Mouse (Mus musculus) thymus, postnatal 10 days (tissue): Measurements from ENCODE around the gene Plagl2.
"Not testable (repeated sequence)": the region's sequence is repeated elsewhere in the genome, so short reads cannot be mapped to it uniquely, and the experiment has no call there.

Experiments
- DNase-seq, 2 experiments: peaks; one replicate each; pipeline ENCODE4 v3.0.0; 2021; ENCODE audit warnings: low spot score in 2 of 2

Plagl2 gene

GRCm38 (mm10) chr2:153241250-153242014 lies at the start of gene Plagl2, which contains the start of gene Pofut1:
TSS of gene Plagl2 (minus strand) at chr2:153241426.
TSS of gene Pofut1 (plus strand) at chr2:153241533.
- DNase-seq = peak; percentile 88 to 90

GRCm38 (mm10) chr2:153287835-153288234 lies 46.6 kb upstream of the Plagl2 start:
- DNase-seq = no peak

GRCm38 (mm10) chr2:153286524-153286923 lies 45.3 kb upstream of the Plagl2 start:
- no peak for DNase-seq

GRCm38 (mm10) chr2:153283919-153284318 lies 42.7 kb upstream of the Plagl2 start:
- no peak for DNase-seq

- peak; percentile 51 to 61 for DNase-seq
These were observed 37.1 kb upstream of the Plagl2 start for GRCm38 (mm10) chr2:153278357-153278756.

GRCm38 (mm10) chr2:153276846-153277245 lies 35.6 kb upstream of the Plagl2 start:
- not testable (repeated sequence) for DNase-seq

GRCm38 (mm10) chr2:153276440-153276839 lies 35.2 kb upstream of the Plagl2 start:
- DNase-seq = no peak

GRCm38 (mm10) chr2:153275577-153275976 lies 34.4 kb upstream of the Plagl2 start:
- not testable (repeated sequence) for DNase-seq

- DNase-seq = no peak
These were observed 33.7 kb upstream of the Plagl2 start for GRCm38 (mm10) chr2:153274919-153275247.

GRCm38 (mm10) chr2:153274200-153274918 lies 33.1 kb upstream of the Plagl2 start:
- not testable (repeated sequence) for DNase-seq

- DNase-seq = not testable (repeated sequence)
These were observed 29.1 kb upstream of the Plagl2 start for GRCm38 (mm10) chr2:153270231-153270915.

GRCm38 (mm10) chr2:153267331-153267730 lies 26.1 kb upstream of the Plagl2 start:
- DNase-seq = no peak

- DNase-seq = peak; percentile 58 to 71
These were observed 21.8 kb upstream of the Plagl2 start for GRCm38 (mm10) chr2:153263053-153263452.

- peak in 1 of 2 experiments; percentile 40 for DNase-seq
These were observed 18.8 kb upstream of the Plagl2 start for GRCm38 (mm10) chr2:153259864-153260674.

- DNase-seq = peak in 1 of 2 experiments; percentile 35
These were observed 18.0 kb upstream of the Plagl2 start for GRCm38 (mm10) chr2:153259030-153259863.

- no peak for DNase-seq
These were observed 15.4 kb upstream of the Plagl2 start for GRCm38 (mm10) chr2:153256604-153257003.

GRCm38 (mm10) chr2:153249751-153250150 lies 8.5 kb upstream of the Plagl2 start:
- no peak for DNase-seq

GRCm38 (mm10) chr2:153242156-153242555 lies 930 bp upstream of the Plagl2 start:
- DNase-seq = no peak

GRCm38 (mm10) chr2:153240701-153241235 lies 458 bp downstream of the Plagl2 start:
- peak; percentile 45 to 52 for DNase-seq

- DNase-seq = no peak
These were observed 1.3 kb downstream of the Plagl2 start for GRCm38 (mm10) chr2:153239860-153240480.
